Mouse (Mus musculus): ENCODE measurements around the gene Zeb2.

DNA sequence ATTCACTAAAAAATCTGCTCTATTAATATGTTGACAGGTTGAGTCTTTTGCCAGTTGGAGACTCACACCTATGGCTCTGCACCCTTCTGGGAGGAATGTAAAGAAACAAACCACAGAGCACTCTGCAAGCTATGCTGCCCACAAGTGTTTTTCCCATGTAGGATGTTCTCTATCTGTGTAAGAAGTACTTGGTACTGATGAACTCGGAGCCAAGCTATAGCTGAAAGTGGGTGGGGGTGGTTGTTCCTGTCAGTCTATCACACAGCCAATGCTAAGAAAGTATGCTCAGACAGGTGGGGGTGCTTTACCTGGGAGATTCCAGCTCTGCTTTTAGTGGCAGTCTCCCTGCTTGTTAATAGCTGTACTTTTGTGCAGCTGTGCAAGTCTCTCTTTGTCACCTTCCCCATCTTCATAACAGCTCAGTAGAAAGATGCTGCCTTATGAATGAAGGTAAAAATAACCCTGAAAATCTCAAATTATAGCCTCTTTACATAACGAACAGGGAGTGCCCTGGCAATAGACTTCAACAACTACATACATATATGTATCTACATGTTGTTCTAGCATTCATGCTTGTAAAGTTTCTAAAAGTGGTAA lies 22.7 kb downstream of the Zeb2 start:
- TF ChIP-seq TAL1 (IDR thresholded peaks at IDR 0.05; ENCODE audit: low read length) (no peak), GATA1 (IDR thresholded peaks at IDR 0.05; ENCODE audit: low read length) (no peak)
